17 mouse cellular contexts compared by ENCODE assay signal in the genomic region with DNA sequence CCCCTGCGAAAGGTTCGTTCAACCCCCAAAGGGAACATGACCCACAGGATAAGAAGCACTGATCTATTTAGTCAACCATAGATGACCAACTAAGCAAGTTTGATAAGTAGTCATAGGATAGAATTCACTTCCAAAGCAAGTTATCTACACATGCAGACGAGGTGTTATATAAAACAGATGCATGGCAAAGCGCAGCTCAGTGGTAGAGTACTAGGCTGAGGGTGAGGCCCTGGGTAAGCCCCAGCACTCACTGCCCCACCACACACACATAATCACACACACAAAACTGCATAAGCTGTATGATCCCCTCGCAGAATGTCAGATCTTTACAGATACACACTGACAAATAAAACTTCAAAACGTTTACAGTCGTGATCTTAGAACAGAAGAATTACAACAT. TPM values are rescaled to one million over a fixed set of nuclear protein-coding genes. Genes with fewer than 3 reads are reported as not detected.
"Had no signal": no experiment of that assay in that cellular context is flagged by ENCODE, and none has a peak within 500 bp of the region (broad histone marks: within the 10 kb centered on the region; RNA-seq: fewer than 3 reads in every experiment).

No protein-coding gene starts in this region.

- H3K27me3 ChIP-seq: intestine, embryonic 15.5 days; limb, embryonic 12.5 days; neural tube, embryonic 15.5 days had no signal

- H3K36me3 ChIP-seq: intestine, embryonic 15.5 days; limb, embryonic 12.5 days; midbrain, embryonic 10.5 days; neural tube, embryonic 15.5 days had no signal

- H3K27ac ChIP-seq: intestine, embryonic 15.5 days; kidney, postnatal 0 days; layer of hippocampus, adult 2 months; midbrain, embryonic 10.5 days; neural tube, embryonic 15.5 days had no signal

- H3K4me2 ChIP-seq: limb, embryonic 12.5 days; neural tube, embryonic 15.5 days had no signal

- H3K4me3 ChIP-seq: intestine, embryonic 15.5 days; layer of hippocampus, adult 2 months; limb, embryonic 12.5 days; midbrain, embryonic 10.5 days; myocyte; neural tube, embryonic 15.5 days had no signal

- DNase-seq: kidney, adult 8-10 months; kidney, postnatal 36 days; lung, adult 18-20 months; midbrain, embryonic 14.5 days; right cerebral cortex, adult 18-20 months; right cerebral cortex, postnatal 25 days; thymus, postnatal 4 days had no signal

- H3K9me3 ChIP-seq: intestine, embryonic 15.5 days; limb, embryonic 12.5 days; midbrain, embryonic 10.5 days; neural tube, embryonic 15.5 days had no signal

- H3K9ac ChIP-seq: intestine, embryonic 15.5 days; limb, embryonic 12.5 days; neural tube, embryonic 15.5 days had no signal

- ATAC-seq: intestine, embryonic 15.5 days had no signal

- H3K4me1 ChIP-seq: neural tube, embryonic 15.5 days had no signal

RNA-seq across cellular contexts. Expression of gene Mnd1, which starts 19.1 kb away (rescaled TPM):
- polyA plus RNA-seq: small intestine, adult 2 months had no signal

RNA-seq across cellular contexts. Expression of gene Gm6525, which starts 37.4 kb away (rescaled TPM):
- total RNA-seq: layer of hippocampus, adult 2 months; layer of hippocampus, postnatal 10 days had no signal
- polyA plus RNA-seq: small intestine, adult 2 months; thymus, postnatal 0 days had no signal
